Mouse (Mus musculus): ENCODE data around the gene Gm8279. TPM values are rescaled to one million over a fixed set of nuclear protein-coding genes. Genes with fewer than 3 reads are reported as not detected.

Gm8279 gene
- not detected for polyA plus RNA-seq (2017; shearing (Covaris generic))

DNA sequence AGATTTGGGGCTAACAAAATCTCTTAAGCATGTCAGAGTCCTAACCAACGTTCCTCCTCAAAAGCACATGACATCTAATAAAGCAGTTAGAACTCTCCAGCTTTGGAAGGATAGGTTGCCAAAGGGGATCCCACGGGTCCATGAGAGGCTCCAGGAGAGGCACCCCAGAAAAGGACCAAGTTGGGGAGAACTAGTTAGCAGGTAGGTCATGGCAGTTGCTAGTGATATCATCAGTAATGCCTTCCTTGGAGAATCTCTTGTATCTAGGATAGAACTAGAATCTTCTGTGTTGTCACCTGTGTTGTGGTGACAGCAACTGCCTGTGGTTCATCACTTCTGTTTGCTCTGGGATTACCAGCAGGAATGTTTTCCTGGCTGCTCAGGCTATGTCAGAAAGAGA is at the start of gene Gm8279:
Gene Gm8279, plus strand, starts transcription at position 301 of the 400 bp plus-strand sequence.

DNA sequence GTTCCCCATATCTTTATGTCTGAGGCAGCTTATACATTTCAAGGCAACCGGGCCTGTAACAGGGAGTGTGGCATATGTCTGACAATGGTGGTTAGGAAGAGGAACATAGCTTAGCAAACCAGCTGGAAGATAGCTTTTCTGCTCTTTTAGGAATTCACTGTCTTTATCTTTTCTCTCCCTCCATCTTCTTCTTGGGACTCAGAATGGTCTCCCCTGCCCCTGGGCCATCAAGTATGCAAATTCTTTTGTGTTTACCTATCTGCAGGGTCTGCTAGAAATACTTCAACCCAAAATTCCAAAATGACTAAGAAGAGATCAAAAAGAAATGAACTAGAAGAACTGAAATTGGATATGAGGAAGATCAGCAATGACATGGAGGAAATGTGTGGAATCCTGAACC is 32.9 kb downstream of the Gm8279 start, which contains the start of gene Gm3317:
Gene Gm3317, plus strand, starts transcription at position 301 of the 400 bp plus-strand sequence.

DNA sequence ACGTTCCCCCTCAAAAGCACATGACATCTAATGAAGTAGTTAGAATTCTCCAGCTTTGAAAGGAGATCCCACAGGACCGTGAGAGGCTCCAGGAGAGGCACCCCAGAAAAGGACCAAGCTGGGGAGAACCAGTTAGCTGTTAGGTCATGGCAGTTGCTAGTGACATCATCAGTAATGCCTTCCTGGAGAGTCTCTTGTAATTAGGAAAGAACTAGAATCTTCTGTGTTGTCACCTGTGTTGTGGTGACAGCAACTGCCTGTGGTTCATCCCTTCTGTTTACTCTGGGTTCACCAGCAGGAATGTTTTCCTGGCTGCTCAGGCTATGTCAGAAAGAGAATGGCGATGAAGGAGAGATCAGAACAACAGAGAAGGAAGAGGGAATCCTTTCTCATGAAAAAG is 54.2 kb downstream of the Gm8279 start, which contains the start of gene Gm8271:
Gene Gm8271, plus strand, starts transcription at position 301 of the 400 bp plus-strand sequence.

Other genes with a start within 250 kb of the Gm8279 start
- not detected for gene Gm3278, start 239.1 kb upstream of the Gm8279 start, polyA plus RNA-seq (2017; shearing (Covaris generic))
- gene Gm8297, start 147.6 kb upstream of the Gm8279 start, polyA plus RNA-seq (2017; shearing (Covaris generic)) = not detected
- gene Gm3298, start 115.6 kb upstream of the Gm8279 start, polyA plus RNA-seq (2017; shearing (Covaris generic)) = not detected
- 0.16 TPM for gene 4930555G01Rik, start 80.9 kb upstream of the Gm8279 start, polyA plus RNA-seq (2017; shearing (Covaris generic))
- gene Gm8281, start 60.5 kb upstream of the Gm8279 start, polyA plus RNA-seq (2017; shearing (Covaris generic)) = 1.4 TPM
- not detected for gene Gm3317, start 33.0 kb downstream of the Gm8279 start, polyA plus RNA-seq (2017; shearing (Covaris generic))
- gene Gm8271, start 54.3 kb downstream of the Gm8279 start, polyA plus RNA-seq (2017; shearing (Covaris generic)) = not detected
- not detected for gene Gm3526, start 129.1 kb downstream of the Gm8279 start, polyA plus RNA-seq (2017; shearing (Covaris generic))
- not detected for gene Gm3542, start 203.4 kb downstream of the Gm8279 start, polyA plus RNA-seq (2017; shearing (Covaris generic))

Measured in CD4-positive, CD25-positive, alpha-beta regulatory T cell (primary cell).